ENCODE assay signal across 8 mouse cellular contexts in the genomic region with DNA sequence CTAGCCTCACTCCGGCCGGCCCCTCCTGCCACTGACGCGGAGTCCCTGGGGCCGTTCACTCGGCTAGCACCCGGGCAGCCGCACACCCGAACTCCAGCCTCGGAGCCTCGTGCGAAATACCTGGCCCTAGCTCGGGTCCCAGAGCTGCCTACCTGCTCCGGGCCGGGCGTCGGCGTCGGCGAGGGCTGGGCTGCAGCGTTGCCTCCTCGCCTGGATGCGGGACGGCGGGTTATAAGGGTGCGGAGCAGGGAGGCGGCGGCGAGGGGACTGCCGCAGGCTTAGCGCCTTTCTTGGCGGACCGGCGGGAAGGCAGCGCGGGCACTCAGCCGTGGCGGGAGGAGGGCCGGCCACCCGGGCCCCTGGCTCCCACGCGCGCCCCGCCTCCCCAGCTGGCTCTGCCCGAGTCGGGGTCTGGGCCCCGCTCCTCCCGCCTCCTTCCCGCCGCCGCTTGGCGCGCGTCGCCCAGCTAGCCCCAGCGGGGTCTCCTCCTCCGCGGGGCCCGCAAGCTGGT. TPM values are rescaled to one million over a fixed set of nuclear protein-coding genes. Genes with fewer than 3 reads are reported as not detected.
DNase-seq lines count a peak whose midpoint lies in the region; ATAC-seq and TF ChIP-seq lines count a peak whose summit lies in the region.

No protein-coding gene starts in this region.

- WGBS in heart, embryonic 10.5 days = 1% methylated on average over 43 of the region's 59 CpGs
- under 1% methylated on average over 49 of the region's 59 CpGs for WGBS in forebrain, embryonic 11.5 days
- WGBS in limb, embryonic 10.5 days = under 1% methylated on average over 59 of the region's 59 CpGs

- peak overlapping the region; percentile 3; the same call in 1 of the 2 replicates for H3K27ac ChIP-seq in heart, embryonic 10.5 days
- H3K27ac ChIP-seq in ES-E14 (ENCODE audit: insufficient read depth, low read depth, low read length, poor library complexity, severe bottlenecking) = no peak overlapping the region
- H3K27ac ChIP-seq in forebrain, embryonic 11.5 days (ENCODE audit: low read depth, low read length) = no peak overlapping the region
- H3K27ac ChIP-seq in limb, embryonic 10.5 days = peak overlapping the region; percentile 75

- H3K4me1 ChIP-seq in heart, embryonic 10.5 days = peaks cover 33% of the 10 kb centered on the region
- peaks cover 0 to 2% of the 10 kb centered on the region in 2 experiments; a peak in 1 of 4 replicates for H3K4me1 ChIP-seq in ES-E14 (ENCODE audit: control insufficient read depth in 2 of 2, insufficient read depth in 2 of 2, low read length in 2 of 2, poor library complexity in 1 of 2)
- peaks cover 14% of the 10 kb centered on the region; the same call in 1 of the 2 replicates for H3K4me1 ChIP-seq in forebrain, embryonic 11.5 days (replicated peaks; ENCODE audit: control insufficient read depth, insufficient read depth, low read length)
- H3K4me1 ChIP-seq in limb, embryonic 10.5 days = peaks cover 41% of the 10 kb centered on the region

- H3K27me3 ChIP-seq in heart, embryonic 10.5 days (ENCODE audit: insufficient read depth, poor library complexity, severe bottlenecking) = peaks cover 79% of the 10 kb centered on the region
- H3K27me3 ChIP-seq in forebrain, embryonic 11.5 days (ENCODE audit: control insufficient read depth, insufficient read depth, low read length) = peaks cover 48% of the 10 kb centered on the region
- H3K27me3 ChIP-seq in limb, embryonic 10.5 days (ENCODE audit: low read depth, poor library complexity, severe bottlenecking) = peaks cover 86% of the 10 kb centered on the region

- no peak for DNase-seq in heart, embryonic 10.5 days (ENCODE audit: low spot score)
- DNase-seq in heart, adult 18-20 months = no peak
- no peak for DNase-seq in ES-E14 (ENCODE audit: low read depth, low spot score)
- DNase-seq in forebrain, embryonic 11.5 days (ENCODE audit: low spot score) = peak; percentile 75
- no peak for DNase-seq in limb, embryonic 10.5 days (ENCODE audit: low spot score)
- peak; percentile 36 for DNase-seq in retina, postnatal 7 days (ENCODE audit: low read depth, low spot score)
- no peak for DNase-seq in spleen, postnatal 36 days (ENCODE audit: low spot score in 2 of 2)
- DNase-seq in right cerebral cortex, postnatal 14 days = no peak

- peak overlapping the region; percentile 40 for H3K9ac ChIP-seq in ES-E14 (ENCODE audit: insufficient read depth, low read depth, low read length, poor library complexity, severe bottlenecking)
- H3K9ac ChIP-seq in forebrain, embryonic 11.5 days (ENCODE audit: low read length) = peak overlapping the region; percentile 51

- ATAC-seq in forebrain, embryonic 11.5 days (replicated peaks; ENCODE audit: low FRiP score) = peak; percentile 31; the same call in 1 of the 2 replicates

- peak overlapping the region; percentile 87 for H3K4me3 ChIP-seq in heart, embryonic 10.5 days
- peak overlapping the region; percentile 42 to 57; a peak in 3 of 4 replicates for H3K4me3 ChIP-seq in ES-E14 (ENCODE audit: insufficient read depth in 1 of 2, low read depth in 1 of 2, low read length in 2 of 2, poor library complexity in 1 of 2, severe bottlenecking in 1 of 2)
- peak overlapping the region; percentile 43 for H3K4me3 ChIP-seq in forebrain, embryonic 11.5 days (ENCODE audit: low read depth, low read length)
- peak overlapping the region; percentile 56 for H3K4me3 ChIP-seq in limb, embryonic 10.5 days

- in situ Hi-C loops in ES-E14 (cut with MboI; ENCODE audit: low sequenced_read_pairs in 2 of 2, unreplicated experiment in 2 of 2) = no loop called here

- no peaks in the 10 kb centered on the region for H3K9me3 ChIP-seq in heart, embryonic 10.5 days
- H3K9me3 ChIP-seq in ES-E14 (ENCODE audit: control insufficient read depth, insufficient read depth, low read depth, low read length) = no peaks in the 10 kb centered on the region
- H3K9me3 ChIP-seq in forebrain, embryonic 11.5 days (ENCODE audit: control insufficient read depth, low read length) = no peaks in the 10 kb centered on the region
- H3K9me3 ChIP-seq in limb, embryonic 10.5 days (replicated peaks) = no peaks in the 10 kb centered on the region

- no peaks in the 10 kb centered on the region for H3K36me3 ChIP-seq in heart, embryonic 10.5 days
- no peaks in the 10 kb centered on the region for H3K36me3 ChIP-seq in ES-E14 (ENCODE audit: control insufficient read depth, insufficient read depth, low read length, poor library complexity, severe bottlenecking)
- no peaks in the 10 kb centered on the region for H3K36me3 ChIP-seq in forebrain, embryonic 11.5 days (ENCODE audit: control insufficient read depth, insufficient read depth, low read length)
- no peaks in the 10 kb centered on the region for H3K36me3 ChIP-seq in limb, embryonic 10.5 days

- peak overlapping the region; percentile 83 for H3K4me2 ChIP-seq in forebrain, embryonic 11.5 days (ENCODE audit: low read depth, low read length, severe bottlenecking)

TF ChIP-seq in ES-E14, 5 proteins besides CTCF, POLR2A, EP300 and RAD21:
- no peak for TF ChIP-seq ZC3H11A (IDR thresholded peaks at IDR 0.05; ENCODE audit: borderline replicate concordance, low read depth, low read length)

RNA-seq across cellular contexts. Expression of a gene that starts 0.3 kb away (rescaled TPM):
- polyA plus RNA-seq in heart, embryonic 10.5 days (2016; fragmentation: Nextera tagmentation; extraction: Ambion mirVana) = 0.09 TPM in 1 of 2 replicates, not detected in the other
- under 1 TPM in 1 of 2 experiments, not detected in 1; 0.15 TPM for total RNA-seq in heart, adult 18-20 months (2021)
- total RNA-seq in ES-E14 (2012; rRNA removed) = 2.6 and 4.5 TPM in 2 replicates
- polyA plus RNA-seq in forebrain, embryonic 11.5 days (2014; fragmentation: Nextera tagmentation; extraction: Ambion mirVana) = 6.6 and 11.6 TPM in 2 replicates
- 0.30 and 0.80 TPM in 2 replicates for polyA plus RNA-seq in limb, embryonic 10.5 days (2016; fragmentation: Nextera tagmentation; extraction: Ambion mirVana)

RNA-seq across cellular contexts. Expression of a gene that starts 2.4 kb away (rescaled TPM):
- 27.7 and 33.2 TPM in 2 replicates for polyA plus RNA-seq in heart, embryonic 10.5 days (2016; fragmentation: Nextera tagmentation; extraction: Ambion mirVana)
- total RNA-seq in heart, adult 18-20 months (2021) = 10 to 100 TPM; 12.3 to 12.8 TPM
- total RNA-seq in ES-E14 (2012; rRNA removed) = 24.9 and 29.0 TPM in 2 replicates
- 44.5 and 52.4 TPM in 2 replicates for polyA plus RNA-seq in forebrain, embryonic 11.5 days (2014; fragmentation: Nextera tagmentation; extraction: Ambion mirVana)
- 43.8 and 49.0 TPM in 2 replicates for polyA plus RNA-seq in limb, embryonic 10.5 days (2016; fragmentation: Nextera tagmentation; extraction: Ambion mirVana)

RNA-seq across cellular contexts. Expression of a gene that starts 20.7 kb away (rescaled TPM):
- 125 and 140 TPM in 2 replicates for polyA plus RNA-seq in heart, embryonic 10.5 days (2016; fragmentation: Nextera tagmentation; extraction: Ambion mirVana)
- 100 to 1,000 TPM; 120 to 127 TPM for total RNA-seq in heart, adult 18-20 months (2021)
- total RNA-seq in ES-E14 (2012; rRNA removed) = 64.5 and 68.1 TPM in 2 replicates
- 126 and 135 TPM in 2 replicates for polyA plus RNA-seq in forebrain, embryonic 11.5 days (2014; fragmentation: Nextera tagmentation; extraction: Ambion mirVana)
- polyA plus RNA-seq in limb, embryonic 10.5 days (2016; fragmentation: Nextera tagmentation; extraction: Ambion mirVana) = 100 and 102 TPM in 2 replicates

RNA-seq across cellular contexts. Expression of a gene that starts 30.8 kb away (rescaled TPM):
- polyA plus RNA-seq in heart, embryonic 10.5 days (2016; fragmentation: Nextera tagmentation; extraction: Ambion mirVana) = 8.7 and 13.5 TPM in 2 replicates
- total RNA-seq in heart, adult 18-20 months (2021) = 1 to 10 TPM; 3.7 to 4.6 TPM
- 5.6 and 12.7 TPM in 2 replicates for total RNA-seq in ES-E14 (2012; rRNA removed)
- polyA plus RNA-seq in forebrain, embryonic 11.5 days (2014; fragmentation: Nextera tagmentation; extraction: Ambion mirVana) = 23.9 and 25.7 TPM in 2 replicates
- polyA plus RNA-seq in limb, embryonic 10.5 days (2016; fragmentation: Nextera tagmentation; extraction: Ambion mirVana) = 33.6 and 43.5 TPM in 2 replicates

Comparison
In these comparisons a context has a peak if more than half of its experiments do, and no peak if none do; other contexts are left out.
1. DNase-seq: peak in forebrain, embryonic 11.5 days (single experiment) and retina, postnatal 7 days (single experiment); none in heart, embryonic 10.5 days (single experiment), heart, adult 18-20 months (0 of 2), ES-E14 (single experiment), limb, embryonic 10.5 days (single experiment), spleen, postnatal 36 days (0 of 2) and right cerebral cortex, postnatal 14 days (single experiment).
2. H3K27ac ChIP-seq: peak in heart, embryonic 10.5 days (single experiment) and limb, embryonic 10.5 days (single experiment); none in ES-E14 (single experiment) and forebrain, embryonic 11.5 days (single experiment).
3. Peak in every context shown above with its lines, with median percentiles within 50 percentile points of each other: H3K4me3 ChIP-seq.